Mouse (Mus musculus): ENCODE measurements at regions not wholly inside any gene's neighbourhood (a gene's known extent, or its start where the extent isn't known, plus 50 kb on each side); places are given as distances from the start of the nearest gene placed in this dataset.

GRCm38 (mm10) chr16:77166722-77167121, 153.2 kb downstream of the Usp25 start:
- H3K4me1 ChIP-seq, result no peaks in the 10 kb centered on the region
- H3K36me3 ChIP-seq, result no peaks in the 10 kb centered on the region
- WGBS, result 57% methylated on average over 4 of the region's 4 CpGs
- no peak for ATAC-seq (ENCODE audit: borderline replicate concordance, extremely low read depth, low FRiP score, low TSS enrichment)
- no peaks in the 10 kb centered on the region for H3K9me3 ChIP-seq
- H3K4me3 ChIP-seq, result no peak overlapping the region
- H3K27me3 ChIP-seq, result no peaks in the 10 kb centered on the region
- no peak overlapping the region for H3K27ac ChIP-seq
- H3K4me2 ChIP-seq, result no peak overlapping the region
- no peak overlapping the region for H3K9ac ChIP-seq

DNA sequence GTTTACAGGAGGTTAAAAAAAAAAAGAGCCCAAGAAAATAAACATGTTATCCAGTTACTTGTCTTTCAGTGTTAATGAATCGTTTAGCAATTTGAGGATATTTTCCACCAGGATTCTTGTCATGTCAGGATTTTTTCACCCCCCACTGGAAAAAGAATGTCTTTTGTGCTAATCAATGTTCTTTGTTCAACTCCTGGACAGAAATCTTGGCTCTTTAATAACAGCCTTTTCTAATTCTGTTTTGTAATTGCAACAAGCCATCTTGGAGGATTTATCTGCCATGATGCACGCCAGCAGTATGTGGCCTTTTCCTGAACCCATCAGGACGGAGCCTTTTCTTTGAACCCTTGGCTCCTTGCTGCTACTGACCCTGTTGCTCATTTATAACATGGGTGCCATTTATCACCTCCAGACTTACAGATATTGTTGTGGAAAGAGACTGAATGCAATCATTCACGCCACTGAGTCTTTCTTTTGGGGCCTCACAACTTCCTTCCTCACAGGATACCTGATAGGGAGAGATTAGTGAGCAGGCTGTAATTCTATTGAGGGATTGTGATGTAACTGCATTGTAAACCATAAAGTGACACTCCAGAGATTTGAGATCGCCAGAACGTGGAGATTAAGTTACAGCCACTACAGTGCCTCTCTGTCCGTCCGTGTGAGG, 159.7 kb downstream of the Usp25 start:
- ATAC-seq (ENCODE audit: borderline replicate concordance, extremely low read depth, low FRiP score, low TSS enrichment), result peak; percentile 65
- Histone ChIP-seq H3K4me3 (no peak overlapping the region), H3K27ac (no peak overlapping the region), H3K9ac (no peak overlapping the region), H3K4me1 (0 out of 2 replicates have a peak, but pooled peaks cover 4% of the 10 kb centered on the region), H3K4me2 (no peak overlapping the region), H3K27me3 (no peaks in the 10 kb centered on the region), H3K9me3 (no peaks in the 10 kb centered on the region), H3K36me3 (no peaks in the 10 kb centered on the region)
- 18% methylated on average over 8 of the region's 8 CpGs for WGBS

DNA sequence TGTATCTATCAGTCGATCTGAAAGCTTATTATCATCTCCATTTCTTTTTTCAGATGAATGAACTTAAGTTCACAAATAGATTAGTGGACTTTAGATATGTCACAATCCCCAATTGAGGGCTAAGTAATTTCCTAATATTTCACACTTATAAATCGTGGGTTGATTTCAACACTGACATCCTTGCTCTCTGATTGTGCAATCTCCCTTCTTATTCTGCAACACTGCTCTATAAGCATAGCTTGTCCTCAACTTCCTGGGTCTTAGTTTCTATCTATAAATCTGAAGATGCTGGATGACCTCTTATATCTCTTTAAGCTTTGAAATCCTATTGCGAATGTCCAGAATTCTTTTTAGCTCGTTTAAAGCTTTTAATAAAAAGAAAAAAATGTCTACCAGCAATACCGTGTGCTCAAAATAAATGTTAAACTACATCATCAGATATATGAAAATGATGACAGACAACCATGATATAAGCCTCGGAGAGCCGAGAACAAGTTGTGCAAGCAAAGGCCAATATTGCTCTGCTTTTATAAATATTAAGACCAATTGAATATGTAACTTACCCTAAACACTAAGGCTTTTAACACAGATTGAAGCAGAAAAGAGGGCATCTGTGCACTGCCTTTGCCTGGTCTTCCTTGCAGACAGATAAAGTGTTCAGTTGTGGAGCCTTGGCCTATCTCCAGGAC, 161.4 kb downstream of the Usp25 start:
- Histone ChIP-seq H3K4me2 (no peak overlapping the region), H3K9ac (no peak overlapping the region), H3K4me3 (no peak overlapping the region), H3K27ac (no peak overlapping the region), H3K4me1 (0 out of 2 replicates have a peak, but pooled peaks cover 4% of the 10 kb centered on the region), H3K36me3 (no peaks in the 10 kb centered on the region), H3K9me3 (no peaks in the 10 kb centered on the region), H3K27me3 (no peaks in the 10 kb centered on the region)
- 48% methylated on average over 7 of the region's 7 CpGs for WGBS
- no peak; the same call in 1 of the 2 replicates for ATAC-seq (ENCODE audit: borderline replicate concordance, extremely low read depth, low FRiP score, low TSS enrichment)

DNA sequence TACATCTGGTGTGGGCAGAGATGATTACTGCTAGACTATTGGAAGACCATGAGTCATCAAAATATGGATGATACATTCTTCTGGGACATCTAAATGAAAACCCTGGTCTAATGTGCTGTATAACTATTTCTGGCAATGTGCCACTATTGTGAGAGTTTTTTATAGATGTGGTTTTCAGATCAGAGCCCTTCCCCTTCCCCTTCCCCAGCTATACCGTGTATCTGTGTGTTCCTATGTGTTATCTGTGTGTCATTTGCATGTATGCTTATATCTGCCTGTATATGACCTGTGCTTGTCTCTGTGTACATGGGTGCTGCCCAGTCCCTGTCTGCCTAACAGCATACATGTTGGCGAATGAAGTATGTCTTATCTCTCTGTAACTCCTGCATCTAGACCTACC, 167.5 kb downstream of the Usp25 start:
- WGBS, result 40% methylated on average over 2 of the region's 2 CpGs
- no peak overlapping the region for H3K4me2 ChIP-seq
- no peaks in the 10 kb centered on the region for H3K27me3 ChIP-seq
- no peak overlapping the region for H3K9ac ChIP-seq
- no peak for ATAC-seq (ENCODE audit: borderline replicate concordance, extremely low read depth, low FRiP score, low TSS enrichment)
- no peaks in the 10 kb centered on the region for H3K4me1 ChIP-seq
- H3K36me3 ChIP-seq, result no peaks in the 10 kb centered on the region
- H3K9me3 ChIP-seq, result no peaks in the 10 kb centered on the region
- H3K4me3 ChIP-seq, result no peak overlapping the region
- H3K27ac ChIP-seq, result no peak overlapping the region

All from lung, embryonic 15.5 days (tissue).